Mouse (Mus musculus) embryonic facial prominence, embryonic 15.5 days (tissue): ENCODE results near the gene Cyp1a1. TPM values are rescaled to one million over a fixed set of nuclear protein-coding genes. Genes with fewer than 3 reads are reported as not detected.

ENCODE experiments used
- ATAC-seq: fragments of 200-750 bp; cut with Nextera tagmentation; 2 replicates; pipeline ENCODE4 v1.8.0; 2017; ENCODE audit warnings: low read depth, moderate TSS enrichment; ENCODE audit not compliant: insufficient number of reproducible peaks, low FRiP score, low TSS enrichment
- H3K27ac ChIP-seq: fragments of 300-500 bp; sonication (generic); replicated peaks from 2 replicates; pipeline ENCODE4 v1.5.1; 2015; ENCODE audit warnings: mild to moderate bottlenecking, inconsistent platforms
- H3K27me3 ChIP-seq: fragments of 300-500 bp; sonication (generic); 2 replicates; pipeline ENCODE4 v1.6.1; 2015; ENCODE audit warnings: inconsistent platforms
- H3K36me3 ChIP-seq: fragments of 300-500 bp; sonication (generic); 2 replicates; pipeline ENCODE4 v1.6.1; 2015; ENCODE audit warnings: mild to moderate bottlenecking, inconsistent platforms
- H3K4me1 ChIP-seq: fragments of 300-500 bp; sonication (generic); 2 replicates; pipeline ENCODE4 v1.6.1; 2015; ENCODE audit warnings: inconsistent platforms
- H3K4me2 ChIP-seq: fragments of 300-500 bp; sonication (generic); replicated peaks from 2 replicates; pipeline ENCODE4 v1.6.1; 2015; ENCODE audit warnings: mild to moderate bottlenecking, inconsistent platforms
- H3K4me3 ChIP-seq: fragments of 300-500 bp; sonication (generic); replicated peaks from 2 replicates; pipeline ENCODE4 v1.5.1; 2015; ENCODE audit warnings: mild to moderate bottlenecking, inconsistent platforms
- H3K9ac ChIP-seq: fragments of 300-500 bp; sonication (generic); 2 replicates; pipeline ENCODE4 v1.6.1; 2015; ENCODE audit warnings: inconsistent platforms
- H3K9me3 ChIP-seq: fragments of 300-500 bp; sonication (generic); replicated peaks from 2 replicates; pipeline ENCODE4 v1.6.1; 2016; ENCODE audit warnings: inconsistent platforms
- WGBS: fragments of 180-500 bp; shearing (Covaris S2); methylation state at CpG from one replicate; pipeline ENCODE4 v1.1.7; 2015; 5-methylcytosine and 5-hydroxymethylcytosine counted together
- polyA plus RNA-seq: library from polyadenylated mRNA; unstranded; fragments of >200 nt; fragmentation: Nextera tagmentation; extraction: Ambion mirVana; gene quantifications from 2 replicates; pipeline ENCODE4 v1.2.1, GENCODE M21; 2015

The Cyp1a1 gene
- 0.43 and 0.53 TPM in 2 replicates for polyA plus RNA-seq

DNA sequence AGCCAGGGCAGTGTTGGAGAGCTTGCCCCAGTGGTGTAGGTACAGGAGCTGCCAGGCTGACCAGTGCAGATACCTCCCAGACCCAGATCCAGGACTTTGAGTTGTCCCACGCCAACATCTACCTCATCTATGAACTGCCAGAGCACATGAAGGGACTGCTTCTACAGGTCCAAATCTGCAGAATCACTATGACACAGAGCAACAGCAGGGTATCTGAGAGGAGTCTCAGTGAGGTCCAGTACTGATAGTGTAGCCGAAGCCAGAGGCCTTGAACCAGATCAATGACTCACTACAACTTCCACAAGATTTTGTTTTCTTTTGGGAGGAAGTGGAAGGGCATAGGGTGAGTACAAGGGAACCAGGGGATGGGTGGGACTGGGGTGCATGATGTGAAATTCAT, at the start of gene Cyp1a1:
Cyp1a1 (plus strand) TSS at position 178 of the 400 bp plus-strand sequence.
- Histone ChIP-seq H3K9ac (no peak within 1 kb of the TSS), H3K27ac (no peak within 1 kb of the TSS), H3K4me3 (no peak within 1 kb of the TSS), H3K4me1 (no peaks in the 10 kb centered on the region), H3K4me2 (no peak within 1 kb of the TSS), H3K27me3 (0 out of 2 replicates have a peak, but pooled peaks cover under 1% of the 10 kb centered on the region), H3K9me3 (no peaks in the 10 kb centered on the region), H3K36me3 (no peaks in the 10 kb centered on the region)
- no peak for ATAC-seq
- WGBS, result 83% methylated on average over 2 of the region's 2 CpGs

DNA sequence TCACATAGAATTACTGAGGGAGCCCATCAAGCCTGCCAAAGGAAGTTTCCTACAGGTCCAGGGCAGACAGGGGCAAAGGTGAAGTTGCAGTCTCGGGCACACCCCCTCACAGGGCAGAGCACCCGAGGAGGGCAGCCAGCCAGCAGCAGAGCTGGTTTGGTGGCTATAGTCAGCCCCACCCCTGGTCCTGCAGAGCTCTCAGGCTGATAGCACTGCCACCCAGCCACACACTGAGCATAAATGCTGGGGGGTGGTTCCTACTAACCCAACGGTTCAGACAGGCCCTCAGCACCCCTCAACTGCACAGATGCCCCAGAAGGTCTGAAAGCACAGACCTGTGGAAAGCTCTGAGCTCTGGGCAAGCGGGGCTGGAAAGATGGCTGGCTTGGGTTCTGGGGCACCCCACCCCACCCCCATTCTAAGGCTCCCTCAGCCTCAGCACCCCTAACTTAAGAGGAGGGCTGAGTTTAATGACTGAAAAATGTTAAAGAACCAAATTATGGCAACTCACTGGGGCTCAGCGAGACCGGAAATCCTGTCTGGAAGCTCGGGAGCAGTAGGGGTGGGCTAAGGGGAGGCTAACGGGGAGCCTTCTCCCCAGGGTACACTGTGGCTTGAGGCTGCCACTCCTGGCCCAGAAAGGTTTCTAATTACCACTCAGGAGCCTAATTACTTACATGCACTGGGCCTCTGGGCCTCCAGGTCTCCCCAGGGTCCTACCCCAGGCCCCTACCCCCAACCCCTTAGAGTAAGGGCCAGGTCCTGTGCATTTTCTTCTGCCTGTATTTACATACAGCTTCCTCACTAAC, 48.9 kb upstream of the Cyp1a1 start:
- H3K9ac ChIP-seq, result no peak overlapping the region; the same call in 1 of the 2 replicates
- 17% methylated on average over 8 of the region's 8 CpGs for WGBS
- H3K4me3 ChIP-seq, result no peak overlapping the region
- H3K4me1 ChIP-seq, result peaks cover 77% of the 10 kb centered on the region
- H3K4me2 ChIP-seq, result peak overlapping the region; percentile 29
- no peaks in the 10 kb centered on the region for H3K27me3 ChIP-seq
- 0 out of 2 replicates have a peak, but pooled peaks cover 8% of the 10 kb centered on the region for H3K36me3 ChIP-seq
- peak overlapping the region; percentile 92 for H3K27ac ChIP-seq
- ATAC-seq, result 0 out of 2 replicates have a peak, but pooled peaks have one; percentile 11
- H3K9me3 ChIP-seq, result no peaks in the 10 kb centered on the region

DNA sequence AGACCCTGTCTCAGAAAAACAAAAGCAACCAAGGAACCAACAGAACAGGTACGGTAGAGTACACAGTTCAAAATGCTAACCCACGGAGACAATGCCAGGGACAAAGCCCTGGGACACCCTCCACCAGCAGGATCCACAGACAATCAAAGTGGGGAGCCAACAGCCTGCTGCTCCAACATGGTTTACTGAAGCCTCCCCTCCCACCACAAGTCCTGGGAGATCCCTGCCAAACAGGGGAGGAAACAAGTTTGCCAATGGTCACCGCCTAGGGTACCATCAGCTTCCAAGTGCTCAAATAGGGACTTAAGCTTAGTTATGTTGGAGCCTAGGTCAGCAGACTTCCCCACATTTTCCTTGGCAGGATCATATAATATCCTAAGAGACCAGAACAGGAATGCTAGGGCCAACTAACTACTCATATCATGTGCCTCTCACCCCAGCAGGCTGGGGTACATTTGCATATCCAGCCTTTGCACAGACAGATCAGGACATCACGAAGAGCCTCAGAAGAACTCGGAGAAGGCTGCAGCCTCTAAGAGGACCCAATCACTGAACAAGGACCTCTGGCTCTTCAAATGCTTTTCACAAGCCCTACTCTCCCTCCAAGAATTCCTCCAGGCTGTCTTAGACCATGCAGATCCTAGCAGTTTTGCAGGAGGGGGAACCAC, 47.9 kb upstream of the Cyp1a1 start:
- H3K27ac ChIP-seq, result peak overlapping the region; percentile 92

DNA sequence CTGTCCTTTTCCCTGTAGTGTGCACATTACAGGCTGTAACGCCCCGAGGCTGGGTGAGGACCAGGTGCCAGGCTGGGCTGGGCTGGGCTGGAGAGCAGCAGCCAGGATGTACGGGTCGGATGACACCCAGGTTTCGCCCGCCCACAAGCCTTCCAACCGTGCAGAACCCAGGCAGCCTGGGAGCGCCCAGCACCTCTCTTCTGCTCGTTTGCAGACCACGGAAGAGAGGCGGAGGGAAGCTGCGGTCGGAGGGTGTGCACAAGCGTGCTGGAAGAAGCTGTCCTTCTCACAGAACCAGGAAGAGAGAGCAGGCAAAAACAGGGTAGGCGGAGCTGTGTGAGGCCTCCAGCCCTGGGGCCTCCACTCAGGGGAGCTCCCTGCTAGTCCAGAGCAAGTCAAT, 47.3 kb upstream of the Cyp1a1 start:
- Histone ChIP-seq H3K4me2 (peak overlapping the region; percentile 47), H3K9ac (no peak overlapping the region), H3K27me3 (no peaks in the 10 kb centered on the region), H3K4me1 (peaks cover 77% of the 10 kb centered on the region), H3K36me3 (0 out of 2 replicates have a peak, but pooled peaks cover 8% of the 10 kb centered on the region), H3K9me3 (no peaks in the 10 kb centered on the region), H3K4me3 (peak overlapping the region; percentile 24), H3K27ac (peak overlapping the region; percentile 92)
- peak; percentile 61 for ATAC-seq
- WGBS, result 5% methylated on average over 15 of the region's 15 CpGs

More for the DNA sequence above, 47.9 kb upstream of the Cyp1a1 start:
- Histone ChIP-seq H3K9ac (no peak overlapping the region), H3K27me3 (no peaks in the 10 kb centered on the region), H3K4me1 (peaks cover 77% of the 10 kb centered on the region), H3K9me3 (no peaks in the 10 kb centered on the region), H3K4me3 (peak overlapping the region; percentile 24), H3K4me2 (peak overlapping the region; percentile 47), H3K36me3 (0 out of 2 replicates have a peak, but pooled peaks cover 8% of the 10 kb centered on the region)
- ATAC-seq, result no peak
- 45% methylated on average over 5 of the region's 5 CpGs for WGBS

DNA sequence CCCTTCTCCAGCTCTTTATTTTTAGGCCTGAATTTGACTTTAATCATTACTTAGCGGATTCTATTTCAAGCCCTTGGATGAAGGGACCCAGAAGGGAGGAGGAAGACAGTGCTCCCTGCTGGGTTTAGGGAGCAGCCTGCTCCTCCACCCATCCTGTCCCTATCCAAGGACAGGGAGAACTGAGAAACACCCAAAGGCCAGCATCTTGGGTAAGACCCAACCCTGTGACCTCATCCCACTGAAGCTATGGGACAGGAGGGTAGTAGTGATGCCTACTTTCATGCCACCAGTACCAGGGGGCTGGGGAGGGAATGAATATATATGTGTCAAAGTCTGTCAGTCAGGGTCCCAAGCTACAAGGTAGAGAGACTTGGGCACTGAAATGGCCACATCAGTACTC, 46.7 kb upstream of the Cyp1a1 start:
- Histone ChIP-seq H3K36me3 (0 out of 2 replicates have a peak, but pooled peaks cover 8% of the 10 kb centered on the region), H3K9ac (0 out of 2 replicates have a peak overlapping the region, but pooled peaks have one; percentile 6), H3K9me3 (no peaks in the 10 kb centered on the region), H3K4me1 (peaks cover 80% of the 10 kb centered on the region), H3K4me2 (peak overlapping the region; percentile 47), H3K4me3 (no peak overlapping the region), H3K27ac (peak overlapping the region; percentile 92), H3K27me3 (no peaks in the 10 kb centered on the region)
- ATAC-seq, result no peak
- 69% methylated on average over 1 of the region's 1 CpGs for WGBS

DNA sequence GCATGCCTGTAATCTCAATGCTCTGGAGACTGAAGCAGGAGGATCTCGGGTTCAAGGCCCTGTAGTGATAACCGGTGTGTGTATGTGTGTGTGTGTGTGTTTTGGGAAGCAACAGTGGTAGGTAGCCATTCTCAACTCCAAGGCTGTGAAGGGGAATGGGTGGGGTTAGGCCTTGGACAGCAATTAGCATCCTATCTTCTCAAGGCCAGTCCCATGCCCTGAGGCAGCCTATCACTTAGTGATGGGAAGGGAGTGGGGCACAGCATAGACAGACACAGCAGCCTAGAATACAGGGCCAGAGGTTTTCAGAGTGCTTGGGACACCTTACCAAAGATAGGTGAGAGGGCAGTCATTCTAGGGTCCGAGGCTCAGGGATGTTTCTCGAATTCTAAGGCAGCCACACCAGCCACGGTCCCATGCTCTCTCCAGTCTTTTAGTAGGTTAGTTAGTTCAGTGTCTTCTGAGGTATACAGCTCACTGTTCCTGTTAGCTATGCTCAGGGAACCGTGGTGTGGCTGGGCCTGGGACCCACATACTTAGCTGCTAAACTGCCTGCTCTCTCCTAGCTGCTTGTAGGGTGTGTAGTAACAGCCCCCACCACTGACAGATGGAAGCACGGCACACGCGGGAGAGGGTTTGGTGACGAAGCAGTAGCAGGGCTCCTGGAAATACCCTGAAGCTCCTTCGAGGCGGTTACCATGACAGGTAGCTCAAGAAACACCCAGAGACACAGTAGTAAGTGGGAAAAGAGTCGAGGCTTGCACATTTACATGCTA, 45.8 kb upstream of the Cyp1a1 start:
- no peak for ATAC-seq
- no peaks in the 10 kb centered on the region for H3K27me3 ChIP-seq
- 0 out of 2 replicates have a peak, but pooled peaks cover 8% of the 10 kb centered on the region for H3K36me3 ChIP-seq
- no peak overlapping the region for H3K9ac ChIP-seq
- peaks cover 83% of the 10 kb centered on the region for H3K4me1 ChIP-seq
- WGBS, result 76% methylated on average over 13 of the region's 13 CpGs
- no peak overlapping the region; the same call in 1 of the 2 replicates for H3K4me2 ChIP-seq
- no peaks in the 10 kb centered on the region for H3K9me3 ChIP-seq
- H3K27ac ChIP-seq, result peak overlapping the region; percentile 92
- no peak overlapping the region for H3K4me3 ChIP-seq

DNA sequence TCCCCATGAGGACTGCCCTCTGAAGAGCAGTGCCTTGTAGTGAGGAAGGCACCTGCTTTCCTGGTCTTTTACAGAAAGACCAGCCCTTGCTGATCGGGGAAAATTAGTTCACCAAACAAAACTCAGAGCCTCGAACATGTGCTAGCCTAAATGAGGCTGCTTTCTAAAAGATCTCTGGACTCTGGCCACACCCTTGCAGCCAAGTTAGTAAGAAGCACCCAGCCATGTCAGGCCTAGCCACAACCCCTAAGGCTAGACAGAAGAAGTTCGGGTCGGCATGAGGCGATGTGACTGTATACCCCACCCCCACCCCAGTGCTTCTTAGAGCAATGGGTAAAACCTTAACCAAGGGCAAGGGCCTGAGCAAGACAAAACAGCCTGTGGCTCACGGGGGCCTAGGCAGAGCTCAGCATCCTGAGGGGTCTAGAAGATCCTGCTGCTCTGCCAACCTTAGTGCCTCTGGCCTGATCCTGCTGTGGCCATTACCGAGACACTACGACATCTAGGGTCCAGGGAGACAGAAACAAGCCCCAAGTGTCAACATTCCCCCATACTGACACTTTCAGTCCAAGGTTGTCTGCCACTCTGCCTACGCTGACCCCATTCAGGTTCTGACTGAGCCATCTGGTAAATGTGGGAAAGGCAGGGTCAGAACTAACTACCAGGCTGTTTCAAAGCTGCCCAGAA, 44.4 kb upstream of the Cyp1a1 start:
- 0 out of 2 replicates have a peak, but pooled peaks cover 5% of the 10 kb centered on the region for H3K36me3 ChIP-seq
- peak overlapping the region; percentile 64 for H3K4me2 ChIP-seq
- no peak for ATAC-seq
- peak overlapping the region; percentile 89 for H3K4me3 ChIP-seq
- H3K27ac ChIP-seq, result no peak overlapping the region; the same call in 1 of the 2 replicates
- H3K9me3 ChIP-seq, result no peaks in the 10 kb centered on the region
- H3K9ac ChIP-seq, result peak overlapping the region; percentile 21; the same call in 1 of the 2 replicates
- H3K27me3 ChIP-seq, result no peaks in the 10 kb centered on the region
- WGBS, result 52% methylated on average over 9 of the region's 9 CpGs
- H3K4me1 ChIP-seq, result peaks cover 71% of the 10 kb centered on the region

DNA sequence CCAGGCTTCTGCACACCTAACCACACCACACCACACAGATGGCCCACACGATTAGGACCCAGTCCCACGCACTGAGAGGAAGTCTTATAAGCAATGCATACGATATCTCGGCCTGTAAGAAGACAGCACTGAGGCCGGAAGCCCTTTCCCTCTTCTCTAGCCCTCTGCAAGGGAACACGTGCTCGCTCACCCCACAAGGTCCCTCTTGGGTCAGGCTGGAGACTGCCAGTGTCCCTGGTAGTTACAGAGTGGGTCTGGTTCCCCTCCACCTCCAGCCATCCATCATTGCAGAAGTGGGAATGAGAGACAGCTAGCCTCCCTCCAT, 43.9 kb upstream of the Cyp1a1 start:
- Histone ChIP-seq H3K27me3 (no peaks in the 10 kb centered on the region), H3K36me3 (0 out of 2 replicates have a peak, but pooled peaks cover 5% of the 10 kb centered on the region), H3K9ac (peak overlapping the region; percentile 21; the same call in 1 of the 2 replicates), H3K4me3 (peak overlapping the region; percentile 89), H3K27ac (no peak overlapping the region; the same call in 1 of the 2 replicates), H3K4me1 (peaks cover 66% of the 10 kb centered on the region), H3K4me2 (peak overlapping the region; percentile 64), H3K9me3 (no peaks in the 10 kb centered on the region)
- no peak for ATAC-seq
- 36% methylated on average over 7 of the region's 7 CpGs for WGBS

DNA sequence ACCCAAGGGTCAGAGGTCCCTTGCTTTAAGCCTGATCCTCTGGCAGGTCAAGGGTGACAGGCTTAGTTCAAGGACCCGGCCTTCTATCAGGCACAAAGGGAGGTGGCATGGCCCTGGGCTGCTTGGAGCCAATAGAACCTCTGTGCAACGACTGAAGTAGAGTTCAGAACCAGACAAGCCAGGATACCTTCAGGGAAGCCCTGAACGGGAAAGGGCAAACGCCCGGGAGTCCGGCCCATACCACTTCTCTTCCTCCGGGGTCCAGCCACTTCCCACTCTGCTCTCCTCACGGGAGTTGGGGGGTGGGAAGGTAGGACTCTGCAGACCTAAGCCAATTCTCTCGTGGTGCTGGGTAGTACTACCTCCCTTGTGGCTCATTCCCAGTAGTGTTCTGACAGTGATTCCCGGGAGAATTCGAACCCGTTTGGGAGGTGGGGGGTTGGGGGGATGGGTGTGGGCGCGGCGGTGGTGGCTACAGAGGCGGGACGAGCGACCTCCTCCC, 43.2 kb upstream of the Cyp1a1 start:
- Histone ChIP-seq H3K27ac (peak overlapping the region; percentile 94), H3K4me3 (peak overlapping the region; percentile 89), H3K4me1 (peaks cover 59% of the 10 kb centered on the region), H3K9ac (peak overlapping the region; percentile 100), H3K27me3 (no peaks in the 10 kb centered on the region), H3K4me2 (peak overlapping the region; percentile 64), H3K36me3 (0 out of 2 replicates have a peak, but pooled peaks cover 5% of the 10 kb centered on the region), H3K9me3 (no peaks in the 10 kb centered on the region)
- no peak for ATAC-seq
- WGBS, result under 1% methylated on average over 18 of the region's 18 CpGs
